Mouse (Mus musculus): Measurements from ENCODE around the gene Cops8. TPM values are rescaled to one million over a fixed set of nuclear protein-coding genes. Genes with fewer than 3 reads are reported as not detected.

The Cops8 gene
- 41.8 TPM for polyA plus RNA-seq (2014; fragmentation: Illumina TruSeq; extraction: RNeasy Lipid Tissue Mini Kit (QIAGEN cat#74804); ENCODE audit: low read depth, low replicate concordance)

GRCm38 (mm10) chr1:90602759-90603560 lies at the start of gene Cops8:
TSS of gene Cops8 (plus strand) at chr1:90602981.

Other genes starting within 250 kb of the Cops8 start
- 4.6 TPM for gene Col6a3, start 241.0 kb downstream of the Cops8 start, polyA plus RNA-seq (2014; fragmentation: Illumina TruSeq; extraction: RNeasy Lipid Tissue Mini Kit (QIAGEN cat#74804); ENCODE audit: low read depth, low replicate concordance)